Mouse (Mus musculus): Measurements from ENCODE around the gene Ceacam20. TPM values are rescaled to one million over a fixed set of nuclear protein-coding genes. Genes with fewer than 3 reads are reported as not detected.

Ceacam20 gene
- total and polyA plus RNA-seq, 2 experiments from 2014 or later, result not detected

GRCm38 (mm10) chr7:20009987-20010386 lies 44.8 kb downstream of the Ceacam20 start:
- TF ChIP-seq EP300 (IDR thresholded peaks at IDR 0.05; ENCODE audit: low read depth) (no peak), CTCF (IDR thresholded peaks at IDR 0.05; ENCODE audit: low read depth) (no peak)
- Histone ChIP-seq H3K27me3 (ENCODE audit: control insufficient read depth, insufficient read depth, low read length) (no peaks in the 10 kb centered on the region), H3K4me1 (ENCODE audit: control insufficient read depth, insufficient read depth) (no peaks in the 10 kb centered on the region), H3K4me2 (ENCODE audit: low read depth, low read length) (no peak overlapping the region), H3K4me3 (ENCODE audit: low read depth, low read length) (no peak overlapping the region), H3K9me3 (replicated peaks; ENCODE audit: control insufficient read depth, low read length) (no peaks in the 10 kb centered on the region), H3K36me3 (replicated peaks; ENCODE audit: control insufficient read depth, insufficient read depth, low read length) (no peaks in the 10 kb centered on the region), H3K9ac (replicated peaks; ENCODE audit: low read depth, low read length) (no peak overlapping the region), H3K27ac (ENCODE audit: low read depth) (no peak overlapping the region)
- DNase-seq (ENCODE audit: low spot score) (no peak), ATAC-seq (ENCODE audit: insufficient read depth, low read depth) (no peak)
- WGBS, result 53% methylated on average over 2 of the region's 2 CpGs

Other genes with a start within 250 kb of the Ceacam20 start
- gene Tomm40, start 250.0 kb upstream of the Ceacam20 start, total RNA-seq (2014; rRNA removed; ENCODE audit: low replicate concordance), result 170 and 172 TPM in 2 replicates
- gene Tomm40, start 250.0 kb upstream of the Ceacam20 start, polyA plus RNA-seq (2015; fragmentation: Nextera tagmentation; extraction: Ambion mirVana), result 164 and 166 TPM in 2 replicates
- gene Nectin2, start 214.9 kb upstream of the Ceacam20 start, total RNA-seq (2014; rRNA removed; ENCODE audit: low replicate concordance), result 76.5 and 81.3 TPM in 2 replicates
- gene Nectin2, start 214.9 kb upstream of the Ceacam20 start, polyA plus RNA-seq (2015; fragmentation: Nextera tagmentation; extraction: Ambion mirVana), result 43.6 and 44.8 TPM in 2 replicates
- 697 and 786 TPM in 2 replicates for gene Bcam, start 194.4 kb upstream of the Ceacam20 start, total RNA-seq (2014; rRNA removed; ENCODE audit: low replicate concordance)
- gene Bcam, start 194.4 kb upstream of the Ceacam20 start, polyA plus RNA-seq (2015; fragmentation: Nextera tagmentation; extraction: Ambion mirVana), result 293 and 303 TPM in 2 replicates
- 0.35 TPM in 1 of 2 replicates, not detected in the other for gene Cblc, start 168.6 kb upstream of the Ceacam20 start, total RNA-seq (2014; rRNA removed; ENCODE audit: low replicate concordance)
- gene Cblc, start 168.6 kb upstream of the Ceacam20 start, polyA plus RNA-seq (2015; fragmentation: Nextera tagmentation; extraction: Ambion mirVana), result 0.36 and 0.37 TPM in 2 replicates
- gene Bcl3, start 142.6 kb upstream of the Ceacam20 start, total RNA-seq (2014; rRNA removed; ENCODE audit: low replicate concordance), result 1.7 and 6.7 TPM in 2 replicates
- gene Bcl3, start 142.6 kb upstream of the Ceacam20 start, polyA plus RNA-seq (2015; fragmentation: Nextera tagmentation; extraction: Ambion mirVana), result 1.6 and 2.0 TPM in 2 replicates
- not detected in 2 replicates for gene Gm19345, start 113.4 kb upstream of the Ceacam20 start, total RNA-seq (2014; rRNA removed; ENCODE audit: low replicate concordance)
- not detected in 2 replicates for gene Gm19345, start 113.4 kb upstream of the Ceacam20 start, polyA plus RNA-seq (2015; fragmentation: Nextera tagmentation; extraction: Ambion mirVana)
- not detected in 2 replicates for gene Ceacam16, start 104.1 kb upstream of the Ceacam20 start, total RNA-seq (2014; rRNA removed; ENCODE audit: low replicate concordance)
- not detected in 2 replicates for gene Ceacam16, start 104.1 kb upstream of the Ceacam20 start, polyA plus RNA-seq (2015; fragmentation: Nextera tagmentation; extraction: Ambion mirVana)
- gene Ceacam19, start 77.4 kb upstream of the Ceacam20 start, total RNA-seq (2014; rRNA removed; ENCODE audit: low replicate concordance), result not detected in 2 replicates
- gene Ceacam19, start 77.4 kb upstream of the Ceacam20 start, polyA plus RNA-seq (2015; fragmentation: Nextera tagmentation; extraction: Ambion mirVana), result not detected in 2 replicates
- 25.8 and 26.1 TPM in 2 replicates for gene Pvr, start 44.3 kb upstream of the Ceacam20 start, total RNA-seq (2014; rRNA removed; ENCODE audit: low replicate concordance)
- 11.3 and 11.6 TPM in 2 replicates for gene Pvr, start 44.3 kb upstream of the Ceacam20 start, polyA plus RNA-seq (2015; fragmentation: Nextera tagmentation; extraction: Ambion mirVana)
- gene Igsf23, start 14.7 kb upstream of the Ceacam20 start, total RNA-seq (2014; rRNA removed; ENCODE audit: low replicate concordance), result 3.9 and 12.4 TPM in 2 replicates
- 3.6 and 4.1 TPM in 2 replicates for gene Igsf23, start 14.7 kb upstream of the Ceacam20 start, polyA plus RNA-seq (2015; fragmentation: Nextera tagmentation; extraction: Ambion mirVana)
- gene Nlrp9b, start 26.1 kb downstream of the Ceacam20 start, total RNA-seq (2014; rRNA removed; ENCODE audit: low replicate concordance), result not detected in 2 replicates
- not detected in 2 replicates for gene Nlrp9b, start 26.1 kb downstream of the Ceacam20 start, polyA plus RNA-seq (2015; fragmentation: Nextera tagmentation; extraction: Ambion mirVana)
- not detected in 2 replicates for gene Vmn1r91, start 134.3 kb downstream of the Ceacam20 start, total RNA-seq (2014; rRNA removed; ENCODE audit: low replicate concordance)
- not detected in 2 replicates for gene Vmn1r91, start 134.3 kb downstream of the Ceacam20 start, polyA plus RNA-seq (2015; fragmentation: Nextera tagmentation; extraction: Ambion mirVana)
- gene Gm16442, start 157.2 kb downstream of the Ceacam20 start, total RNA-seq (2014; rRNA removed; ENCODE audit: low replicate concordance), result not detected in 2 replicates
- gene Gm16442, start 157.2 kb downstream of the Ceacam20 start, polyA plus RNA-seq (2015; fragmentation: Nextera tagmentation; extraction: Ambion mirVana), result not detected in 2 replicates
- gene Vmn1r93, start 173.7 kb downstream of the Ceacam20 start, total RNA-seq (2014; rRNA removed; ENCODE audit: low replicate concordance), result not detected in 2 replicates
- not detected in 2 replicates for gene Vmn1r93, start 173.7 kb downstream of the Ceacam20 start, polyA plus RNA-seq (2015; fragmentation: Nextera tagmentation; extraction: Ambion mirVana)
- not detected in 2 replicates for gene Vmn1r94, start 203.0 kb downstream of the Ceacam20 start, total RNA-seq (2014; rRNA removed; ENCODE audit: low replicate concordance)
- not detected in 2 replicates for gene Vmn1r94, start 203.0 kb downstream of the Ceacam20 start, polyA plus RNA-seq (2015; fragmentation: Nextera tagmentation; extraction: Ambion mirVana)
- gene Vmn1r95, start 228.3 kb downstream of the Ceacam20 start, total RNA-seq (2014; rRNA removed; ENCODE audit: low replicate concordance), result not detected in 2 replicates
- gene Vmn1r95, start 228.3 kb downstream of the Ceacam20 start, polyA plus RNA-seq (2015; fragmentation: Nextera tagmentation; extraction: Ambion mirVana), result not detected in 2 replicates
- not detected in 2 replicates for gene Gm6164, start 240.2 kb downstream of the Ceacam20 start, total RNA-seq (2014; rRNA removed; ENCODE audit: low replicate concordance)
- not detected in 2 replicates for gene Gm6164, start 240.2 kb downstream of the Ceacam20 start, polyA plus RNA-seq (2015; fragmentation: Nextera tagmentation; extraction: Ambion mirVana)

Data from heart, postnatal 0 days (tissue).